Comparison of ENCODE assay signal across 10 mouse cellular contexts in genomic region chr6:22288004-22288736, GRCm38 (mm10). TPM values are rescaled to one million over a fixed set of nuclear protein-coding genes. Genes with fewer than 3 reads are reported as not detected.
DNase-seq lines count a peak whose midpoint lies in the region; ATAC-seq and TF ChIP-seq lines count a peak whose summit lies in the region.
"Had no signal": no experiment of that assay in that cellular context is flagged by ENCODE, and none has a peak within 500 bp of the region (broad histone marks: within the 10 kb centered on the region; RNA-seq: fewer than 3 reads in every experiment).

Gene Wnt16, plus strand, starts transcription at chr6:22288227.

- ATAC-seq in intestine, postnatal 0 days = no peak
- ATAC-seq in megakaryocyte progenitor cell, adult 5-6 weeks (replicated peaks; ENCODE audit: poor library complexity) = 0 out of 2 replicates have a peak, but pooled peaks have one; percentile 15
- peak; percentile 67; the same call in 1 of the 2 replicates for ATAC-seq in stomach, embryonic 16.5 days (ENCODE audit: insufficient read depth, low FRiP score)

- peak within 1 kb of the TSS; percentile 62 for H3K4me2 ChIP-seq in intestine, postnatal 0 days (replicated peaks; ENCODE audit: low read depth)
- H3K4me2 ChIP-seq in stomach, embryonic 16.5 days (ENCODE audit: low read depth, low read length) = peak within 1 kb of the TSS; percentile 60

- H3K4me3 ChIP-seq in ES-E14 (ENCODE audit: insufficient read depth in 1 of 2, low read depth in 1 of 2, low read length in 2 of 2, poor library complexity in 1 of 2, severe bottlenecking in 1 of 2) = peak within 1 kb of the TSS; percentile 44 to 66; a peak in 3 of 4 replicates
- peak within 1 kb of the TSS; percentile 57 for H3K4me3 ChIP-seq in forebrain, embryonic 10.5 days
- peak within 1 kb of the TSS; percentile 29 for H3K4me3 ChIP-seq in intestine, postnatal 0 days (ENCODE audit: low read depth, low read length)
- peak within 1 kb of the TSS; percentile 49 for H3K4me3 ChIP-seq in stomach, embryonic 16.5 days (replicated peaks; ENCODE audit: low read length)

- H3K27ac ChIP-seq in ES-E14 (ENCODE audit: insufficient read depth, low read depth, low read length, poor library complexity, severe bottlenecking) = no peak within 1 kb of the TSS
- H3K27ac ChIP-seq in forebrain, embryonic 10.5 days = no peak within 1 kb of the TSS; the same call in 1 of the 2 replicates
- no peak within 1 kb of the TSS for H3K27ac ChIP-seq in intestine, postnatal 0 days (ENCODE audit: low read depth, low read length)
- H3K27ac ChIP-seq in stomach, embryonic 16.5 days (ENCODE audit: low read length) = no peak within 1 kb of the TSS

- peaks cover 2 to 6% of the 10 kb centered on the region in 2 experiments; a peak in 1 of 4 replicates for H3K4me1 ChIP-seq in ES-E14 (ENCODE audit: control insufficient read depth in 2 of 2, insufficient read depth in 2 of 2, low read length in 2 of 2, poor library complexity in 1 of 2)
- H3K4me1 ChIP-seq in forebrain, embryonic 10.5 days = peaks cover 24% of the 10 kb centered on the region
- no peaks in the 10 kb centered on the region; the same call in 1 of the 2 replicates for H3K4me1 ChIP-seq in intestine, postnatal 0 days (replicated peaks; ENCODE audit: control insufficient read depth, insufficient read depth, low read length)
- peaks cover 3% of the 10 kb centered on the region; the same call in 1 of the 2 replicates for H3K4me1 ChIP-seq in stomach, embryonic 16.5 days (ENCODE audit: control insufficient read depth, insufficient read depth, low read length)

- intact Hi-C loops in heart, postnatal 14 days (cut with DNase I) = no loop called here

- DNase-seq in heart, adult 11 months = peak; percentile 89
- DNase-seq in heart, postnatal 14 days = no peak
- DNase-seq in ES-E14 (ENCODE audit: low read depth, low spot score) = peak; percentile 69
- DNase-seq in forebrain, embryonic 10.5 days (ENCODE audit: extremely low spot score, low spot score) = peak; percentile 61
- no peak for DNase-seq in spleen, adult 18-20 months

- H3K36me3 ChIP-seq in ES-E14 (ENCODE audit: control insufficient read depth, insufficient read depth, low read length, poor library complexity, severe bottlenecking) = no peaks in the 10 kb centered on the region
- no peaks in the 10 kb centered on the region for H3K36me3 ChIP-seq in forebrain, embryonic 10.5 days (replicated peaks)
- H3K36me3 ChIP-seq in intestine, postnatal 0 days (ENCODE audit: control insufficient read depth, insufficient read depth) = no peaks in the 10 kb centered on the region
- no peaks in the 10 kb centered on the region for H3K36me3 ChIP-seq in stomach, embryonic 16.5 days (ENCODE audit: control insufficient read depth, insufficient read depth, low read length)

- H3K9me3 ChIP-seq in ES-E14 (ENCODE audit: control insufficient read depth, insufficient read depth, low read depth, low read length) = no peaks in the 10 kb centered on the region
- no peaks in the 10 kb centered on the region for H3K9me3 ChIP-seq in forebrain, embryonic 10.5 days
- no peaks in the 10 kb centered on the region for H3K9me3 ChIP-seq in intestine, postnatal 0 days (ENCODE audit: control insufficient read depth)
- no peaks in the 10 kb centered on the region for H3K9me3 ChIP-seq in stomach, embryonic 16.5 days (replicated peaks; ENCODE audit: control insufficient read depth, low read length)

- no peak for TF ChIP-seq CTCF in intestine, postnatal 0 days (IDR thresholded peaks at IDR 0.05; ENCODE audit: low read depth)

- under 1% methylated on average over 20 of the region's 20 CpGs for WGBS in forebrain, embryonic 10.5 days
- 7% methylated on average over 20 of the region's 20 CpGs for WGBS in intestine, postnatal 0 days
- WGBS in stomach, embryonic 16.5 days = 4% methylated on average over 20 of the region's 20 CpGs

- H3K27me3 ChIP-seq in forebrain, embryonic 10.5 days (ENCODE audit: poor library complexity, severe bottlenecking) = peaks cover 68% of the 10 kb centered on the region
- peaks cover 33% of the 10 kb centered on the region for H3K27me3 ChIP-seq in intestine, postnatal 0 days (replicated peaks; ENCODE audit: control insufficient read depth, insufficient read depth, low read length)
- peaks cover 17% of the 10 kb centered on the region for H3K27me3 ChIP-seq in stomach, embryonic 16.5 days (ENCODE audit: control insufficient read depth, insufficient read depth, low read length)

- in situ Hi-C loops in ES-E14 (cut with MboI; ENCODE audit: low sequenced_read_pairs in 2 of 2, unreplicated experiment in 2 of 2) = no loop called here

- no peak within 1 kb of the TSS for H3K9ac ChIP-seq in ES-E14 (ENCODE audit: insufficient read depth, low read depth, low read length, poor library complexity, severe bottlenecking)
- H3K9ac ChIP-seq in intestine, postnatal 0 days (ENCODE audit: low read depth, low read length) = no peak within 1 kb of the TSS
- peak within 1 kb of the TSS; percentile 61; the same call in 1 of the 2 replicates for H3K9ac ChIP-seq in stomach, embryonic 16.5 days (ENCODE audit: low read length)

TF ChIP-seq in ES-E14, 5 proteins besides CTCF, POLR2A, EP300 and RAD21:
- TF ChIP-seq ZNF384 (IDR thresholded peaks at IDR 0.05; ENCODE audit: low read depth, low read length) = no peak
- no peak for TF ChIP-seq CHD2 (IDR thresholded peaks at IDR 0.05; ENCODE audit: low read depth, low read length)
- no peak for TF ChIP-seq HCFC1 (IDR thresholded peaks at IDR 0.05; ENCODE audit: borderline replicate concordance, insufficient read depth, low read length)
- no peak for TF ChIP-seq ZC3H11A (IDR thresholded peaks at IDR 0.05; ENCODE audit: borderline replicate concordance, low read depth, low read length)
- no peak for TF ChIP-seq MAFK (IDR thresholded peaks at IDR 0.05; ENCODE audit: insufficient read depth, low read depth, low read length)

RNA-seq across cellular contexts. Expression of gene Wnt16, which starts in this region (rescaled TPM):
- under 1 TPM; 0.33 to 0.34 TPM for total RNA-seq in heart, postnatal 14 days (2021)
- 0.58 and 0.62 TPM in 2 replicates for total RNA-seq in ES-E14 (2012; rRNA removed)
- polyA plus RNA-seq in forebrain, embryonic 10.5 days (2016; fragmentation: Nextera tagmentation; extraction: Ambion mirVana) = 0.64 and 0.82 TPM in 2 replicates
- 0.07 and 0.08 TPM in 2 replicates for polyA plus RNA-seq in intestine, postnatal 0 days (2015; fragmentation: Nextera tagmentation; extraction: Ambion mirVana)
- not detected in 2 replicates for total RNA-seq in megakaryocyte progenitor cell, adult 5-6 weeks (2015)
- not detected in 2 replicates for total RNA-seq in megakaryocyte progenitor cell, adult 5-6 weeks (2017)
- 2.6 and 3.4 TPM in 2 replicates for polyA plus RNA-seq in stomach, embryonic 16.5 days (2015; fragmentation: Nextera tagmentation; extraction: Ambion mirVana)
- polyA plus RNA-seq: large intestine, adult 2 months; testis, adult 2 months had no signal

Comparison
In these comparisons a context has a peak if more than half of its experiments do, and no peak if none do; other contexts are left out.
1. Peak in DNase-seq and H3K4me3 ChIP-seq in ES-E14; RNA of the gene not detected or under 1 TPM.
2. Peak in DNase-seq and H3K4me3 ChIP-seq in forebrain, embryonic 10.5 days; RNA of the gene not detected or under 1 TPM.
3. Peak in ATAC-seq in megakaryocyte progenitor cell, adult 5-6 weeks; RNA of the gene not detected or under 1 TPM.